Mouse (Mus musculus) adrenal gland, adult 8-10 months (tissue): ENCODE measurements around the gene Btbd9. TPM values are rescaled to one million over a fixed set of nuclear protein-coding genes. Genes with fewer than 3 reads are reported as not detected.

Experiments used
- DNase-seq: peaks from one replicate; pipeline ENCODE4 v3.0.0; 2022
- total RNA-seq, 4 experiments: library from RNA; stranded (reverse); gene quantifications; 2 replicates each; pipeline ENCODE4 v1.2.4; 2022

Btbd9 gene
- total RNA-seq, 4 experiments from 2014 or later: 40.1 to 61.6 (median 48.3) TPM

DNA sequence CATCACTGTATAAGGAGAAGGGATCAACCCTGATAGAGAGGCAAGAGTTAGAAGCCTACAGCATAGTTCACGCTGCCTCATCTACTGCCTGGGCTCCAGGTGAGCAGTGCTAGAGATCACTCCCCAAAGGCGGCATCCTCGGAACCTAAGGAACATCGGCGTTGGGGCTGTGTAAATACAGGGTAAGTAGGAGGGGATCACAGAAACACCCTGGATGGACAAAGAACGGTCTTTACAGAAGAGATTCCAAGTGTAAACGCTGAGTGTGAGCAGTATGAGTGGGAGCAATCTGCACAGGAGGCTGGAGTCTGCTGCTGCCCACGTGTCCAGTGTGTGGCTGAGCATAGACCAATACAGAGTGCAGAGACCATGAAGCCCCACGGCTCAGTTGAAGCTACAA, 190.0 kb downstream of the Btbd9 start:
- no peak for DNase-seq

DNA sequence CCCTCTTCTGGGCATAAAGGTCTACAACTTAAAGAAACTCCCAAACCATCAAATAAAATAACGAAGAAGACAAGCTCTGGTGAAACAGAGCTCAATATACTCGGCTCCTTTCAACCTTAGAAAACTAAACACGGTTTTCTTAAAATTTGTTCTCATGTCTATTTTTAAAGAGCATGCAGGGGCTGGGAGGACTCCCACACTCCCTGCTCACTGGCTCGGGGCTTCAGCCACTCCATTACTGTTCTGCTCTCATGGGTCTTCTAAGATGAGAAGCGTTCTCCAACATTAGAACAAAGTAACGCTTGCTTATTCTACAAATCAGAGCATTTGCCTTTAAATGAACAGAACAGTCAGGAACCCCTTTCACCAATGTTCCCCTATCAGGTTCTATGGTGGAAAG, 192.6 kb downstream of the Btbd9 start:
- DNase-seq: no peak

DNA sequence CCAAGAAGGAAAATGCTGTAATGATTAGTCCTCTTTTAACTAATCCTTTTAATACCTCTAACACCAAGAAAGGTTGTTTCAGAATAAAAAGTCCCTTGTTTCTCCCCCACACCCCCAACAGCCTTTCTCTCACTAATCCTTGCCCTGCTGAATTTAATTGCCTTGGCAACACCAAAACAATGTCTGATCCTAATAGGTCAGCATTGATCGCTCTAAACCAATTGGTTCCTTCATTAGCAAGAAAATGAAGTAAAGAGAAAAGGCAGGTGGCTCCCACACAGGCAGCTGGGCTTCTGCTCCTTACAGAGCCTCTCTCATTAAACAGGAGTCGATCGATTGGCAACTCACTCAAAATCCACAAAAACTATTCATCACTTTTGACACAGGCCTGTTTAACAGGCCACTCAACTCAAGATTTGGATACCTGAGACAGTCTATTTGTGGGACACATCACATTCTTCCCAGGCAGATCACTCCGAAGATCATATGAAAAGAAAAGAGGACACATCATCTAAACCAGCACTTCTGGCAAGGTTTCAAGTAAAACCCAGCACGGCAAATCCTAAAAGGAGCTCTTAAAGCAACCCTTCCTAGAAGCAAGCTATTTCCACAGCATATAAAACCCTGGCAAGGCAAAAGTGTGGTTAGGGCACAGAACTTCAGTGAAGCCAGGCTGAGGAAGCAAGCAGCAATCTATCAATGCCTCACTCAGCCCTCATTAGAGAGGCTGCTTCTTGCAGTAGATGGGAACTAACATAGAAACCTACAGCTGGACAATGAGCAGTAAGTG, 197.9 kb downstream of the Btbd9 start:
- DNase-seq: no peak

DNA sequence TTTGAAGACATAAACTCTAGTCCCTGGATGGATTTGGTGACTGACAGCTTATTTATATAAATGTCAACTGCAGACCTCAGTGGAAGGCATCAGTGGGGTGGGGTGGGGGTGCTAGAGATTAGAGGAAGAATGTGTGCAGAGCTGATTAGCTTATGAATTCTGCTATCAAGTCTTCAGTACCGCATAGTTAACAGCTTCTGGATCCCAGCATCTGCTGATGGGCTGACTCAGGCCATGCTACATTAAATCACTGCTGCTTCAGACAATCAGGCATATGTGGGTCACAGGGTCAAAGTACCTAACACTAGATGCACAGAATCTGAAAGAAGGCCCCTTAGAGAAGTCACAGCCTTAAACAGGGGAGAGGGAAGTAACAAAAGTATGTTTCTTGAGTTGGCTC, 198.5 kb downstream of the Btbd9 start:
- no peak for DNase-seq

DNA sequence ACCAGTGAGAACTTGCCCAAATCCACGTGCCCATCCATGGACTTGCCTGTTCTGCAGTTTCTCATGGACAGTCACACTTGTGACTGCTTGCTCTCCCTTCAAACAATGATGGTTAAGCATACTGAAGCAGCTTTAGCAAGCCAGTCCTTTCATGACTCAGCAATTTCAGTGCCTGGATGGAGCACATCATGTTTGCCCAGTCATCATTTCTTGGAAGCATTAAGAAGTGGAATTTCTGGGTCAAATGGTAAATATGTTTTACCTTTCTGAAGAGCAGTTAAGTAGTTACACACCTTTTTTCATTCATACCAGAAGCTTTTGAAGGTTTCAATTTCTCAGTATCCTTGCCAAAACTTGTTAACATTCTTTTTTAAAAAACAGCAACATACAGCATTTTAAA, 201.2 kb downstream of the Btbd9 start:
- no peak for DNase-seq

DNA sequence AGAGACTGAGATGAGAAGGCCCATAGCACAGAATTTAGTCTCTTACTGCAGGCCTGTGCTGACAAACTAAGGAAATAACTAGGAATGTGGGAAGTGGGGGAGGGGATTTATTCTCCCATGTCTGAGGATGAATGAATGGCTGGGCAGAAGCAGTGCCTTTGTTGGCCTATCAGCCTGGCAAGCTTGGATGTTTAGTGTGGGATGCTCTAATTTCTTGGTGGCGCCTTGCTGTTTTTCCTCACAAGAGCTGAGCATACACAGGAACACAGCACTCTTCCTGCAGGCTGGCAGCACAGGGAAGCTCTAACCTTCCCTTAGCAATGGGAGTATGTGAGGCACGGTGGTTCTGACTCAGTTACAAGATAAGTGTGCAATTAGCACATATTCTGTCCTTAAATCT, 207.7 kb downstream of the Btbd9 start:
- no peak for DNase-seq

DNA sequence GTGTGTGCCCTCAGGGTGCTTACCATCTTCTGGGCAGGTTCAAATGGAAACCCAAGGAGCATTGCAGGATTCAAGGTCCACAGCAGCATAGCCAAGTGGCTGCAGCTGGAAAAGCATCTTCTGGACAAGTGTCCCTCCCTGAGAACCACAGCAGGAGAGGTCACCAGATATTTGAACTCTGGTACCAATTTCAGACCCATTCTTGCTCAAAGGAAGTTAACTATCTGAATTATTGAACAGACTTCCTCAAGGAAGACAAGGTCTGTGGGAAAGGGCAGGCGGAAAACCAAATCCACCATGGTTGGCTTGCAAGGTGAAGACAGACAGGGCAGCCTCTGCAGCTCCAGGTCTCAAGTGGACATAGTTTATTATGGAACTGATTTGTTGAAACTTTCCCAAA, 211.6 kb downstream of the Btbd9 start:
- DNase-seq: no peak

DNA sequence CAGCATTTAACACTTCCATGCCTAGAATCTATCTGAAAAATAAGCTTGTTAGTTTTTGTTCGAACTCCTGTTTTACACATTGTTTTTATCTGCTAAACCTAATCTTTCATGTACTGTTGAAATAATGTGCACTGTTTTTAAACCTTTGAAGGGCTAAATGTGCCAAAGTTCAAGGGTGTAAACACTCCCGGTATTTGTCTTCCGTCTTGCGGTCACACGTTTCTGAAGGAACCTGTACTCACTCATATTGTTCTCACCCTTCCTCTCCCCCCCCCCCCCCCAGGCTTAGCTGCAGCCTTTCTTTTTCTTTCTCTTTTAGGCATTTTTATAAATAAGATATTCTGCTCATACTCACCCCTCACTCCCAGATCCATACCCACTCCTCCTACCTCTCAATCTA, 212.9 kb downstream of the Btbd9 start:
- no peak for DNase-seq

DNA sequence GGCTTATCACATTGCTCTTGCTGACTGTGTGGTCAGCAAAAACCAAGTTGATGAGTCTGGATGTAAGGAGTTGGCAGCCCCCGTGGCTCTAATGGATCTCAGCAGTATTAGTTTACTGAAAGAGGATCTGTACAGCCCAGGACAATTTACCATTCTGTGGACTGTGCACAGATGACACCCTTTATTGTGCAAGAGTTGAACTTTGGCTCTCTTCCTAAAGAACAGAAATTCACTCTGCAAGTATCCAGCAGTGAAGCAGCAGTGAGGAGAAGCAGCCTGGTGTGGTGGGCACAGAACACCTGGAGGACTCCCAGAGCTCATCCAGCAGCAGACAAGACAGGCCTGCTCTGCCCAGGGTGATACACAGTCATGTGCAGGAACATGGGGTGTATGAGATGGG, 215.6 kb downstream of the Btbd9 start:
- no peak for DNase-seq

DNA sequence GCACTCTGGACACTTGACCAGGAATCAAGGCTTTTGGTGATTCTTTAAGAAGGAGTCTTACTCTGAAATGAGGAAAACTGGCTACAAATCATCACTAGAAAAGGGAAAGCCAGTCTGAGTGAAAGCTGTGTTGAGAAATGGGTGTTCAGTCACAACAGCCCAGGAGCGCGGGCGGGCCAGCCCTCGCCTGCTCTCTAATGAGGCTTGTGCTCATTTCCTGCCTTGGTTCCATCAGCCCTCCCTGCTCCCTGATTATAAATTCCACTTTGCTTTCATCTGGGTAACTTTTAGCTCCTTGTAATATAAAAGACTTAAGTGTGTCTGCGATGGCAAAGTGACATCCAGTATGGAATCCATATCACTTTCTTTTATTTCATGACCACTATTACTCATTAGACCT, 216.9 kb downstream of the Btbd9 start:
- DNase-seq: no peak

DNA sequence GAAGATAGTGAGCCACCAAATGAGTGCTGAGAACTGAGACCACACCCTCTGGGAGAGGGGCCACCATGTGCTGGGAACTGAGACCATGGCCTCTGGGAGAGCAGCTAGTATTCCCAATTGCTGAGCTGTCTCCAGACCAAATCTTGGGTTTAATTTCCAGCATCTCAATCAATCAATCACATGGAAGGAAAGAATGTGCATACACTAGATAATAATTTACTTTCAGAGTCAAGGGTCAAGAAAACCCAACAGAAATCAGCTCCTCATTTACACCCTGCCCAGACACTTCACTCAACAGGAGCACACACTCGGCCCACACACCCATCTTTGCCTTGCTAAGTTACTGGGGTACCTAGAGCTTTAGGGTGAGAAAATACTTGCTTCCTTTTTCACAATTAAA, 220.9 kb downstream of the Btbd9 start:
- DNase-seq: no peak

DNA sequence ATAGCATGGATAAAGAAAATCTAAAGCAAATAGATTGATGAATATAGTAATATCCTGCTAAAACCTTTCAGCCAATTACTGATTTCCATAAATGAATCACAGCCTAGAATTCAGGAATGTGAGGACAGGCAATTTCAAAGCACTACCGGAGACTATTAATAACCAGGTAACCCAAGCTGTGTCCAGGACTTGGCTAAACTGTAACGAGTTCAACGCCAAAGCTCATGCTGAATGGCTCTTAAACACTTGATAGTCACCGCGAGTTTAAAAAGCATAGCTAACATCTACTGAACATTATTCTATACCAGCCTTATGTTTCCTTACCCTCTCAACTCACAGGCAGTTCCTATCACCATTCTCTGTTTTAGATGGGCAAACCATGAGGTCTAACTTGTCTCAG, 221.9 kb downstream of the Btbd9 start:
- no peak for DNase-seq

DNA sequence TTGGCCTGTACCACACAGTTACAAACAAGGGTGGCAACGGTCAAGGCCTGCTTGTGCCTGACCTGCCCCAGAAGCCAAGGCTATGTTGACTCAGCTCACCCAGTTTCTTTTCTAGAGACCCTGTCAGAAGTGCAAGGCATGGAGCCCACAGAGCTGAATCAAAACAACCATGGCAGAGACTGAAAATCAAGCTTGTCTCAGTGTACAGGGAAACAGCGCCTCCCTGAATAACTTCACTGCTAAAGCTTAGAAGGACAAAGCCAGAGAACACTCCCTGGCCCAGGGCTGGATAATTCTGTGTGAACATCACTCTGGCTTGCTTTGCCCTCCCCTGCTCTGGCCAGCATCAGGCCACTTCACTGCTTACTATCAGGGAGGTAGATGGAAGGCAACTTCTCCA, 228.3 kb downstream of the Btbd9 start:
- no peak for DNase-seq

DNA sequence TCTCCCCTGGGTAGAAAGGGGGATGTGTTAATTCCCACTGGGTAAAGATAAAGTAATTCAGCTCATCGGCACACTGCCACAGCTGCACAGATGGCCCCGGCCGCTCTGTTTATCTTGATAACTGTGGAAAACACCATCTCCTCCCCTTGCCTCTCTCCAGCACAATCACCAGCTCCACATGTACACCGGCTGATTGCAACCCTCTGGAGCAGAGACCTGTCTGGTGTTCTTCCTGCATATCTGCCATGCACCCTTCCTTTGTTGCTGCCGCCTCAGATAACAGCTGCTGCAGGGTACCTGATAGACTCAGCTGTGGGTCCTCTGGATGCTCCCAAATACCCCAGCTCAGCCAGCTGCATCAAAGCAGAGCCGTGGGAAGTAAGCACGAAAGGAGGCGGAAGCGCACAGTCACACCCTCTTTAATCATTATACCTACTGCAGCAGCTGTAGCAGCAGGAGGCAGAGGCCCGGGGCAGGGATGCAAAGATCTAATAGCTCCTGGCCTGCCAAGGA, 229.1 kb downstream of the Btbd9 start:
- DNase-seq: no peak

DNA sequence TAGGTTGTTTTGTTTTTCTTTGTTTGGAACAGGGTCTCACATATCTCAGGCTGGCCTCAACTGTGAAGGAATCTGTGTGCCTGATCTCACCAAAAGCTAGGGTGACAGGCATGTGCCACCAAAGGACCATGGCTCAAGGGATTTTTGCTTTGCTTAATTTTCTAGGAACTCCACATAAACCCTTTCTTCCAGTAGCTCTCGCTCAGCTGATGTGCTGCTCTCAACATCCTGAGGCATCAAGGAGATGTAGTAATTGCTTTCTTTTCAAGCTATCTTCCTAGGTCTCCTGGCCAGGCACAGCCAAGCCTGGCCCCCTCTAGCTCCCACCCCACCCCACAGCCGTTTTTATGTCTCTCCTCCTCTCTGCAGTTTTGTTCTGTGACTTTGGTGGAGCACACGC, 231.3 kb downstream of the Btbd9 start:
- no peak for DNase-seq

DNA sequence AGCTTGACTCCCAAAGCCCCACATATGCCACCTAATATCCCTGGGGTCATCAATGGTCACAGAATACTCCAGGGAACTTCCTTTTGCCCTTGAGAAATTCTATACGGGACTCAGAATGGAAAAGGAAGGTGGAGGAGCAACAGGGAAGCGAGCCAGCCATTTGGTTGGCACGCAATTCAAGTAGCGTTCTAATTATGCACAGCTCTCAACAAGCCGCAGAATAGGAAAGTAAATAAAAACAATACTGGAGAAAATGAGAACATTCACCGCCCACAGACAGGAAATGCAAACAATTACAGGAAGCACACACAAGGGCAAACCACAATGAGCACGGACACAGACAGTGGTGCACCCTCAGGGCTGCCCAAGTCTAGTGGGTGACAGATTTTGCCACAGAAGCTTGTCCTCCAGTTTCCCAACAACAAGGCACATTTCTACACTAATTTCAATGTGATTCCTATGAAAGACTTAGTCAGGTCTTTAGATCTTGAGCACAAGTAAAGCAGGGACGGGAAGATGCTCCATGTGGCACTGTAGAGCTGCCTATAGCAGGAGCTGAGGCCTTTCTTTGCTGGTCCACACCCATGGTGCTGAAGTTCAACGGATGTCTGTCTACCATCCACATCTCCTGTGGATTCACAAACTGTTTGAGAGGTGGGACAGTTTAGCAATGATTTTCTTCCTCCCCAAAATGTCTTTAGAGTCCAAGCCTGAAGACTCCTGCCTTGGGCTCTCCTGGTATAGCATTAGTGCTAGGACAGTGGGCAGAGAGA, 232.4 kb downstream of the Btbd9 start:
- no peak for DNase-seq

DNA sequence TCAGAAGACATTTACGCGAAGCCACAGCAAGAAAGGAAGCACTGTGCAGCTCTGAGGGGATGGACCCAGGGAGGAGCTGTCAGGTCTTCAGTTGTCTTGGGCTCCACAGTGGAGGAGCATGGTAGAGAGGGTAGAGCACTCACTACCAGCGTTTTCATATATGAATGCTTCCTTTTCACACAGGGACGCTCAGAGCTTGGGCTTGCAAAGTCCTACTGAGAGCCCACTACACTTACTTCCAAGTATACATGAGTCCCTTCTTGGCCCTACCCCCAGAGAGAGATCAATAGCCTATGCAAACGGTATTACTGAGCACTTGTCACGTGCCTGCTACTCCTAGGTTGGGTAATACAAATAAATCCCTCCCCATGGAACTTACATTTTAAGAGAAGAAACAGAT, 234.7 kb downstream of the Btbd9 start:
- no peak for DNase-seq

DNA sequence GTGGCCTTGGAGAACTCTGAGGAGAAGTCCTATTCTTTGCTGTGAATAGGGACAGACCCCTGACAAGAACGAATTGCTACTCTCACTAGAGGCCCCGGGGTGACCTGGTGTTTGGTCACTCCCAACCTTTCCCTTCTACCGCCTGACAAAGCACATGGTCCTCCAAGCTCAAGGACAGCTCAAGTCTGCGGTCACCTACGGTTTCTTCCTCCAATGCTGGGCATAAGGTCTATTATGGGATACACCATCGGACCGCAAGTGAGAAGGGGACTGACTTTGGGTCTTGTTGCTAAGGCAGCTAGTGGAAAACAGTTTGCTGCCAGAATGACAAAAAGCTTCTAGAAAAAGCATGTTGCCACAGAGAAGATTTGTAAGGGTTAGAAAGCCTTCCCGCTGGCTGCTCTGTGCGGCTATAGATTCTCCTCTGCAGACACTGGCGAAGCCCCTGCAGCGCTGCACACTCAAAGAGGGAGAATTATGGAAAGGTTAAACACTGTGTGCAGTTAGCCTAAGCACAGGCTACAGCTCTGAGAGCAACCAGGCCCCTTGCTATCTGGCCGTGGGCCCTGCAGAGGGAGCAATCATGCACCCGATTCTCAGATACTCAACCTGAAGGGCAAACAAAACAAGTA, 235.7 kb downstream of the Btbd9 start:
- DNase-seq: no peak

DNA sequence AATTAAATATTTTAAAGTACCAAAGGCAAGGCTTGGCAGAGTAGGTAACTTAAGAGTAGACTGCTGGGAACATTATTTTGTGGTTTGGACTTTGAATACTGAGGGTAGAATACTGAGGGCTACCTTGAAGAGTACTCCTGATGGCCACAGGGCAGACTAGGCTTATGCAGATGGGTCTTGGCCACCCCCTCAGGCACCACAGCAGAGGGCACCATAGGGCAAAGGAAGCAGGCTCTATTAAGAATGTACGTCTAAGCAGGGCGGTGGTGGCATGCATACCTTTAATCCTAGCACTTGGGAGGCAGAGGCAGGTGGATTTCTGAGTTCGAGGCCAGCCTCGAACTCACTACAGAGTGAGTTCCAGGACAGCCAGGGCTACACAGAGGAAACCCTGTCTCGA, 237.0 kb downstream of the Btbd9 start:
- DNase-seq: no peak

DNA sequence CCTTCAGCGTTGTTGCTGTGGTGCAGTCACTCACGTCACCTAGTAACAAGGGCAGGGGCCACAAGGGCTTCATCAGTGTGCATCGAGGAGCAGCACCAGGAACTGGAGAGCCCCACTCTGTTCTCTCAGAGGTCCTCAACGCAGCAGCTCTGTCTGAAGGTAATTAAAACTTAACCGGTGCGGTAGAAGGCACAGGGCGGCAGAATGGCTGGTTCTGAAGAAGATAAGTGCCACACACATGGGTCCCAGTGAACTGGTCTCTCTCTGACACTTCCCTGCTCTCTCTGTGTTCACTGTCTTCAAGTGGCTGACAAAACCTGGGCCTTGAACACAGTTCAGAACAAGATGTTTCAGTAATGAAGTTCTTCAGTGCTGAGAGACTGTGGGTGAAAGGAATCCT, 239.5 kb downstream of the Btbd9 start:
- DNase-seq: no peak

DNA sequence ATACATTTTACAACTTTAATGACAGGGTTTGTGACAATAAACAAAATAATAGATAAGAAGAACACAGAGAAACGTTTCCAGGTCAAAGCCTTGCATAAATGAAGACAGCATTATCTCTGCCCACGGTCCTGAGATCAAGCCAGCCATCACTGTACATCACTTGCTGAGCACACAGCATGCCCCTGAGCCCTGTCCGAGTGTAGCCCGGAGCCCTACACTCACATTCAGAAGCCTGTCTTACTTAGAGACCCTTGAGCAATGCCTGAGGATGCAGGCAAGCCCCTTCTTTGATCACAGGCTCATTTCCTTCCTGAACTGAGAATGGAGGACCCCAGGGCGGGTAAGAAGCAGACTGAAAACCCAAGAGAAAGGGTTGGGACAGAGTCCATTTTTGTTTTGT, 240.0 kb downstream of the Btbd9 start:
- DNase-seq: no peak

DNA sequence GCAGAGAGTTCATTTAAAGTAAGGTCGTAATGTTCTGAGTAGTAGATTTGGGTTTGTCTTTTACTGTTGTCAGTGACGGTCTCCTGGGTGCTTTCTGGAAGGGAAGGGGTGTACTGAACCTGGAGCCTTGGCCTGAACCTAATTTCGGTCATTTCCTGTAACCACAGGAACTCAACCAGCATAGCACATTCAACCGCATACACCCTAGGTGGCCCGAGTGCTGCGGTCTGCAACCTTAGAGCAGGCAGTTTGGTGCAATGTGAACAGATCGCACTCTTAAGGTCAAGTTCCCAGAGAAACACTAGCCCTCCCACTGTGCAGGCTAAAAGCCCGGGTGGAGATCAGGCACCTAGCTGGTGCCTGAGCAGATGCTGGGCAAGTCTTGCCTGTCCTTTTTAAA, 240.5 kb downstream of the Btbd9 start:
- no peak for DNase-seq

DNA sequence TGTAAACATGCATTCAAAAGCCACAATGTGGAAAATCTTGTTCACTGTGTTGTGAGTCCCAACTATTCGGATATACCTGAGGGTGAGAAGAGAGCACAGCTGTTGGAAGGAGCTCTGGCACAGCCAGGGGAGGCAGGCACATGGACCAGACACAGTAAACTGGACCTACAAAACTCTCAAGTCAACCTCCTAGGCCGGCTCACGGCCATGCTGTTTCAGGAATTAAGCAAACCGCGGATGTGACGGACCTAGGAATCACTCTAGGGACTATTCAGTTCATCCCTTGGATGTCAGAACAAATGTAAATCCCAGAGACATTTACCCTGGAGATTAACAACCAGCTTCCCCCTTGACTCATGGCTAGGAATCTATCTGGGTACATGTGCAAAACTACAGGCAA, 242.0 kb downstream of the Btbd9 start:
- no peak for DNase-seq

DNA sequence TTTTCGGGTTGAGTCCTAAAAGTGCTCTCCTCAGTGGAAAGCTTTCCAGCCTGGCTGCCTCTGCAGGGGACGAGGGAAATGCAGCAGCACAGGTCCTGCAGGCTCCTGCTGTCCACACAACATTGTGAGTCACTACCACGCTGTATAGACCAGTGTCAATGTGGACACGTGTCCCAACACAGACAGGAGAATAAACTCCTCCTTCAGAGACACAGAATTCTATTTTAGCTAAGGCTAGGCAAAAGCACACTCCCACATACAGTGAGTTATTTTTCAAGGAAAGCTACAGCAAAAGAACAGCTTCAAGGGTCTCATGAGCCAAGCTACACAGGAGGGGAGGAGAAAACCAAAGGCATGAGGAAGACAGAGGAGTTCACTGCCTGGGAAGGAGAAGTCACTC, 243.2 kb downstream of the Btbd9 start:
- no peak for DNase-seq
